Mouse (Mus musculus): ENCODE results near the gene Srsf10.
A peak's percentile ranks its signal among the peaks of the same experiment; 100 is the strongest.

- TF ChIP-seq POLR2A (IDR thresholded peaks at IDR 0.05; ENCODE audit: control insufficient read depth, low read depth, low read length) (no peak), CTCF (IDR thresholded peaks at IDR 0.05; ENCODE audit: control insufficient read depth, insufficient read depth, insufficient replicate concordance, low read depth, low read length) (peak; percentile 77; the same call in 1 of the 2 replicates)
Measured at GRCm38 (mm10) chr4:135889884-135890283, 34.3 kb downstream of the Srsf10 start.

Data from testis, adult 2 months (tissue).